Mouse (Mus musculus) mouse trophoblast stem cell (cell line): Measurements from ENCODE around the gene Pam.
"Not testable (repeated sequence)": the region's sequence is repeated elsewhere in the genome, so short reads cannot be mapped to it uniquely, and the experiment has no call there.

Source experiments
- in situ Hi-C, 2 experiments: fragments of 300-500 bp; cut with MseI, MboI; formaldehyde crosslinking; loops; 2 replicates in 1 of 2; 3 replicates in 1 of 2; pipeline ENCODE4 v1.15.1; 2025

Pam gene

DNA sequence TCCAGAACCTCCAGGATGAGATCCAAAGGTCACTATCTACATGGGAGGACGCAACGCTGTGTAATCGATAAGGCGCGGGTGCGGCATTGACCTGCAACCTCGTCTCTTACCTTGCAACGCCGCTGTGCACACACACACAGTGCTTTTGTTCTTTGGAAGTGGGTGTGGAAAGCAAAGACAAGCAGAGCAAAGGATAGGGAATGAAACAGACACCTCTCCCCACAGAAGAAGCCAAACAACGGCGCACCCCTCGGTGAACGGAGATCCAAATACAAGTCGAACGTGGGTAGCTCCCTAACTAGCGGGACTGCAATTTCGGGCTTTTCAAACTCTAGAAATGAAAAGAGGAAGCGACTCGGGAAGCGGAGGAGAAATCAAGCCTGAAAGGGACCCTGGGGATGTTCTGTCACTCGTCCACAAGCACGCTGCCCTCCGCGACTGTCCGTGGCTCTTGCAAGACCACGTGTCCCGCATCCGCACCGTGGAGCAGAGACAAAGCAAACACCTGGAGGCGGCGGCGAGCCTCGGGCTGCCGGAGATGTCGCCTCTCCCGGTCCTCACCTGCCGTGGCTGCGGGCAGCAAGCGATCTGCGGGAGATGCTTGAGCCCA, 326.0 kb downstream of the Pam start:
- in situ Hi-C loops: no loop called here

DNA sequence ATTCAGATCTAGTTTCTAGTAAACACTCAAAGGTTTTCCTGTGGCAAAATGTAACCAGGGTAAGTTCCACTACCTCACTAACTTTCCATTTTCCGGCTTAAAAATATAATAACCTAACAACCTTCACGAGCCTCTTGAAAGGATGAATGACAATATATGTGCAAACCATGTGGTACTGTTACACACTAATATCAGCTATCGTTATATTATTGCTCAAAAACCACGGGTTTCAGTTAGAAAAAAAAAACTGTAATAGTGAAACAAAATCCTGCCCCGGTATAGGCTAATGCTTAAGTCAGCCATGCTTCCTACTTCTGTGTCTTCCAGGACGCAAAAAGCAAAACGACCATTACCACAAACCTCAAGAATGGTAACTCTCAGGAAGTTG, 326.5 kb downstream of the Pam start:
- in situ Hi-C loops: no loop called here

DNA sequence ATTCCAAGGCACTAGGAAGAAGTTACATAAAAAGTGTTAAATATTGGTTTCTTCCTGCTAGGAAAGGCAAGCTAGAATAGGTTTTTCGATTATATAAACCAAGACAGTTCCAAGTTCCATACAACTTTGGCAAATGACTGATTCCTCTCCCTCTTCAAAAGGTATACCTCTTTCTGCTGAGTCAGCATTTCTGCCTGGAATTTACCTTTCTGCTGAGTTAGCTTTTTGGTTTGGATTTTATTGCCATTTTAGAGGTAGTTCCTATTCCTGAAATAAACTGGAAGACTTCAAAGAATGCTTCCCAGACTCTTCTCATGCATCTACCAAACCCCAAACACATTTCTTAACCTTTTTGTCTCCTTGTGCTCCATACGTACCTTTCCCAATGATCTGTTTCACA, 327.4 kb downstream of the Pam start:
- in situ Hi-C loops: no loop called here

DNA sequence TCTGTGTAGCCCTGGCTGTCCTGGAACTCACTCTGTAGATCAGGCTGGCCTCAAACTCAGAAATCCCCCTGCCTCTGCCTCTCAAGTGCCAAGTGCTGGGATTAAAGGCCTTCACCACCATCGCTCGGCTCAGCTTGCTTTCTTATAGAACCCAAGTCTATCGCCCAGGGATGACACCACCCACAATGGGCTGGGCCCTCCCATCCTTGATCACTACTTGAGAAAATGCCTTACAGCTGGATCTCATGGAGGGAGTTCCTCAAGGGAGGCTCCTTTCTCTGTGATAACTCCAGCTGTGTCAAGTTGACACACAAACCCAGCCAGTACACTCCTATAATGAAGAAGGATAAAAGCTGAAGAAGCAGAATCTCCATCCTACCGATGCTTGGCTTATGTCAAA, 329.7 kb downstream of the Pam start:
- in situ Hi-C loops: not testable (repeated sequence)

DNA sequence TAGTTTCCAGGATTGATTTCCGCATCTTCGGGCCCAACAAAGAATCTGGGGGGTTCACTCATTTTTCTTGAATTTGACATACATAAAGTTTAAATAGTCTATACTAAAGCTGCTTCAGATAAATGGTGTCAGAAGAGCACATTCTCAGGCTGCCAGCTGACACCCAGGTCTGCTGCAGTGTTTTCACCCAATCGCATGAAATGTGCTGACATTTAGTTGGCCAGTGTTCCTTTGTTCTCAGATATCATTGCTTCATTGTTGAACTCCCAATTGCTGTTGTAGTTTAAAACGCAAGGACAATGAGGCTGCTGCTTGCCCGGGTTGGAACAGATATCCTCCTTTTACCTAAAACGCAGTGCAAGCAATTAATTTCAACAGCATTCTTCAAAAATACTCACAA, 334.0 kb downstream of the Pam start:
- in situ Hi-C loops: no loop called here

DNA sequence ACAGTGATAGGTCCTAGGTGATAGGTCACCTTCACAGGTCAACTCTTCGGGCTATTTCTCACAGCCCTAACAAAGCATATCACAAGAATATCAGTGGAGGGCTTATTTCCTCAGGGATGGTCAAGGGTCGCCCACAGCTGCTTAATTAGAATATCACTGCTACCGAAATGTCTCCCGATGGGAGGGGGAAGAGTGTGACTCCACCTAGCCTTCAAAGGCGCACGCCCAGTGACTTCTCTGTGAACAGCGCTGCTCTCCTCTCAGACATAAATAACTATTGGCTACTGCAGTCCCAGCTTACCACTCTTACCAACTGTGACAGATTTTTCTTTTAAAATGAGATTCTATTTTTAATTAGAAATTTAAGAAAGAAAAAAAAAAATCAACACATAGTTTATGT, 334.8 kb downstream of the Pam start:
- in situ Hi-C loops: no loop called here

DNA sequence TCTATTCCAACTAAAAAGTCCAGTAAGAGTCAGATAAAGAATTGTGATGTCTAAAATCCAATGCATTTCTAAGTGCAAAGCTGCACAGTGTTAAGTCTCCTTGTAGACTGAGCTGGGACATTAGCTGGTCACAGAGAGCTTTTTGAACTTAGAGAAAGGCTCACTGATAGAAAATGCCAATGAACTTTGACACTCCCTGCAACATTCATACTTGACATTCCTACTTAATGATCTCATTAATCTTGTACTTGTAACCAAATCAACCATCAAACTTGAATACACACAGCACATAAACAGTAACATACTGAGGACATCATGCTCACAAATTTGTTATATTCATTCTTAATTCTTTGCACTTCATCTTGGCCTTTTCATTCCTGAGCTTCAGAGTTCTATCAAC, 335.6 kb downstream of the Pam start:
- in situ Hi-C loops: no loop called here

DNA sequence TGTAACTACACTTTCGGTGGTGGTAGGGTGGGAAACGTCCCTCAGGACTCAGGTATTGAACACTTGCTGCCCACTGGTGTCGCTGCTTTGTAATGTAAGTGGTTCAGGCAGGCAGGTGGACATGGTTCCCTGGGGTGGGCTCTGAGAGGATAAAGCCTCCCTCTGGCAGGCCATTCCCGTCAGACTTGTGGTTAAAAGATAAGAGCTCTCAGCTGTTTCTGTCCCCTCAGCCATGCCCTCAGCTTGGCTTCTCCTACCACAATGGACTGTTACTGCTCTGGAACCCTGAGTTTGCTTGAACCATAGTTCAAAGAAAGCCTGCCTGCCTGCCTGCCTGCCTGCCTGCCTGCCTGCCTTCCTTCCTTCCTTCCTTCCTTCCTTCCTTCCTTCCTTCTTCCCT, 341.1 kb downstream of the Pam start:
- in situ Hi-C loops: no loop called here

DNA sequence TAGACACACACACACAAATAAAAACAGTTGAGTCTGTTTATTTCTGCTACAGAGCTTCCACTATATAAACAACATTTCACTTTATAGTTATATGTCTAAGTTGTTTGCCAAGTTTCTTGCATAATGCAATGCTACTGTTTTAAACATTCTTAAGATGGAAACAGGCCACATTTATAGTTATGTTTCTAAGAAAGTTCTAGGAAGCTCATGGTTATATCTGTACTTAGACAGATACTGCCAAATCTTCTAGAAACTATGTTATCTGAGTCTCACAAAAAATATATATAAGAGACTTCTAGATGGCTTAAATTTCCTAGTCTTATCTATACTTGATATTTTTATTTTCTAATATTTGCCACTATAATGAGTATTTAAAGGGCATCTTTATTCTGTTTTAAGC, 342.2 kb downstream of the Pam start:
- in situ Hi-C loops: no loop called here

DNA sequence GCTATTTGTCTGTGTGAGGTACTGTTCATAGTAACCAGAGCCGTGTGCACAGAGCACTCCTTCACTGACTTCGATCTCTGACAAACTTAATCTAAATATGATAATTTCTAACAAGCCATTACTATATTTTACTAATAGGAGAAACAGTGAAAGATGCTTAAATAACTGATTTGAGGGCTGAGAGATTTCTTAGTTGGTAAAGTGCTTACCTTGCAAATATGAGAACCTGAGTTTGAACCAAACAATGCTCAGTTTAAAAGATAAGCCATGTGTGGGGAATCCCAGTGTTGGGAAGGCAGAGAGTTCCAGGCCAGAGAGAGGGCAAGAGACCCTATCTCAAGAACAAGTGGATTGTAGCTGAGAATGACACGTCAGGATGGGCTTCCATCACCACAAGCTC, 347.3 kb downstream of the Pam start:
- in situ Hi-C loops: no loop called here

DNA sequence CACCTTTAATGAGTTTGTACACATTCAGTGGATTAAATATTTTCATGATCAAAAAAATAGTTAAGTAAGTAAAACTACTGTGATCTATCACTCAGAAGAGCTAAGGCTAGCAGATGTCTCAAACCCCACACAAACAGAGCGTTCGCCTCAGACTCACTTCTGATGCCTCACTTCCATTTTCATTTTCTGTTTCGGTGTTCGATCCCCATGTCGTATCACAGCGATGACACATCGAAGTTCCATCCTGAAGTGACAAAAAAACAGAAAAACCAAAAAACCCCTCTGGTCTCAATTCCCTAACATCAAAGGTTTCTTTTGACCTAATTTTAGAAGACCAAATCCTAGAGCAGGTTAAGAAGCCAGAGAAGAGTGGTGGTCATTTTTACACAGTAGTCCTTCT, 349.2 kb downstream of the Pam start:
- in situ Hi-C loops: no loop called here

DNA sequence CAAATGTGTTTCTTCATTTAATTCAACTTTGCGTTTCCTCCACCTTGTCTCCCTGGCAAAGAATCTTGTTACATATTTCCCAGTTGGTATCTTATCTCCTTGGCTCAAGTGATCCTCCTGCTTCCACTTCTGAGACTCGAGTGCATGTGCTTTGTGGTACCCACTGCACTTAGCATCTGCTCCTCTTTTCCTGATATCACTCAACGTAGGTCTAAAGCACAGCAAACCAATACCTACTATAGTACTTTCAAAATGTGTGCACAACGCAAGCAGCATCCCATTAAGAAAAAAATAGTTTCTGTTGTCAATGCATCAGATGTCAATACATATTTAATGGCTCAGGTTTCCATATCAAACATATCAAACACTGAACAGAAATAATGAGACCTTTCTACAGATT, 349.7 kb downstream of the Pam start:
- in situ Hi-C loops: no loop called here
